Mouse (Mus musculus) midbrain, embryonic 11.5 days (tissue): ENCODE measurements around the gene Wdr60. TPM values are rescaled to one million over a fixed set of nuclear protein-coding genes. Genes with fewer than 3 reads are reported as not detected.

Experiments used
- ATAC-seq: fragments of 200-750 bp; cut with Nextera tagmentation; 2 replicates; pipeline ENCODE4 v1.8.0; 2017; ENCODE audit warnings: moderate TSS enrichment, moderate library complexity; ENCODE audit not compliant: low FRiP score
- DNase-seq: peaks from one replicate; pipeline ENCODE4 v3.0.0; 2015; ENCODE audit warnings: low spot score; ENCODE audit errors: missing footprints
- H3K27ac ChIP-seq: fragments of 300-500 bp; sonication (generic); 2 replicates; pipeline ENCODE4 v1.5.1; 2014; ENCODE audit warnings: low read depth, low read length
- H3K27me3 ChIP-seq: fragments of 300-500 bp; sonication (generic); 2 replicates; pipeline ENCODE4 v1.6.1; 2014; ENCODE audit warnings: mild to moderate bottlenecking, low read length, moderate library complexity, mixed read lengths; ENCODE audit not compliant: control insufficient read depth, insufficient read depth
- H3K36me3 ChIP-seq: fragments of 300-500 bp; sonication (generic); 2 replicates; pipeline ENCODE4 v1.6.1; 2014; ENCODE audit warnings: mild to moderate bottlenecking, low read length, moderate library complexity, mixed read lengths; ENCODE audit not compliant: control insufficient read depth, insufficient read depth
- H3K4me1 ChIP-seq: fragments of 300-500 bp; sonication (generic); 2 replicates; pipeline ENCODE4 v1.6.1; 2014; ENCODE audit warnings: low read length; ENCODE audit not compliant: control insufficient read depth, insufficient read depth
- H3K4me2 ChIP-seq: fragments of 300-500 bp; sonication (generic); 2 replicates; pipeline ENCODE4 v1.6.1; 2014; ENCODE audit warnings: mild to moderate bottlenecking, moderate library complexity
- H3K4me3 ChIP-seq: fragments of 300-500 bp; sonication (generic); 2 replicates; pipeline ENCODE4 v1.5.1; 2014; ENCODE audit warnings: low read depth, low read length
- H3K9ac ChIP-seq: fragments of 300-500 bp; sonication (generic); 2 replicates; pipeline ENCODE4 v1.6.1; 2014; ENCODE audit warnings: low read length
- H3K9me3 ChIP-seq: fragments of 300-500 bp; sonication (generic); 2 replicates; pipeline ENCODE4 v1.6.1; 2016; ENCODE audit warnings: low read length; ENCODE audit not compliant: control insufficient read depth
- WGBS: fragments of 180-500 bp; shearing (Covaris S2); extraction: QIAGEN DNeasy Blood & Tissue Kit; methylation state at CpG from one replicate; pipeline ENCODE4 v1.1.7; 2014; 5-methylcytosine and 5-hydroxymethylcytosine counted together
- polyA plus RNA-seq: library from polyadenylated mRNA; unstranded; fragments of >200 nt; fragmentation: Nextera tagmentation; extraction: Ambion mirVana; gene quantifications from 2 replicates; pipeline ENCODE4 v1.2.1, GENCODE M21; 2014

Gene Wdr60
- polyA plus RNA-seq, 1 experiment from 2014 or later: 14.1 TPM

GRCm38 (mm10) chr12:116207486-116207885, 55.3 kb downstream of the Wdr60 start:
- DNase-seq: no peak
- Histone ChIP-seq H3K4me1 (no peaks in the 10 kb centered on the region), H3K9ac (no peak overlapping the region), H3K27me3 (no peaks in the 10 kb centered on the region), H3K27ac (no peak overlapping the region), H3K4me3 (no peak overlapping the region), H3K9me3 (no peaks in the 10 kb centered on the region), H3K36me3 (no peaks in the 10 kb centered on the region), H3K4me2 (no peak overlapping the region)
- 92% methylated on average over 8 of the region's 8 CpGs for WGBS
- ATAC-seq: no peak

DNA sequence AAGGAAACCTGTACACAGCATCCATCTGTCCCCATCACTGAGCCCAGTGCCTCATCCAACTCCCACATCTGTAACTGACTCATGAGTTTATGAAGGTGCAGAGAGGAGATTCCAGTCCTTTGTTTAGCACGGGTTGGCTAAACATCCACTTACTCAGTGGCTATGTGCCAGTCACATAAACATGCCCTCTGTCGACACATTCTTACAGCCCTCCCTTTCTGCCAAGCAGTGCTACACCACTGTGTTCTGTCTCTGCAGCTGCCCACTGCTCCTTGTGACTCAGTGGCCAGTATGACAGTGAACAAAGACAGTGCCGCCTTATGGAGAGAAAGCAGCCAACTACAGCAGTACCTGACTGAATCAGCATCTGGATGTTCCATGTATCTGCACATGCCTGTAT, 57.1 kb downstream of the Wdr60 start:
- H3K9ac ChIP-seq: no peak overlapping the region
- no peaks in the 10 kb centered on the region for H3K9me3 ChIP-seq
- no peaks in the 10 kb centered on the region for H3K27me3 ChIP-seq
- H3K4me2 ChIP-seq: no peak overlapping the region
- no peak for DNase-seq
- WGBS: 97% methylated on average over 3 of the region's 3 CpGs
- no peaks in the 10 kb centered on the region for H3K36me3 ChIP-seq
- 0 out of 2 replicates have a peak, but pooled peaks have one; percentile 8 for ATAC-seq
- no peaks in the 10 kb centered on the region for H3K4me1 ChIP-seq
- H3K4me3 ChIP-seq: no peak overlapping the region
- H3K27ac ChIP-seq: no peak overlapping the region

GRCm38 (mm10) chr12:116202176-116202981, 60.4 kb downstream of the Wdr60 start:
- H3K4me1 ChIP-seq: no peaks in the 10 kb centered on the region
- WGBS: 35% methylated on average over 9 of the region's 9 CpGs
- H3K36me3 ChIP-seq: no peaks in the 10 kb centered on the region
- ATAC-seq (peak; percentile 74), DNase-seq (peak; percentile 93)
- no peak overlapping the region for H3K4me3 ChIP-seq
- no peak overlapping the region for H3K4me2 ChIP-seq
- no peaks in the 10 kb centered on the region for H3K9me3 ChIP-seq
- no peak overlapping the region for H3K9ac ChIP-seq
- H3K27ac ChIP-seq: no peak overlapping the region
- H3K27me3 ChIP-seq: no peaks in the 10 kb centered on the region

- Histone ChIP-seq H3K27me3 (no peaks in the 10 kb centered on the region), H3K4me1 (no peaks in the 10 kb centered on the region), H3K4me2 (no peak overlapping the region), H3K4me3 (no peak overlapping the region), H3K36me3 (no peaks in the 10 kb centered on the region), H3K9me3 (no peaks in the 10 kb centered on the region), H3K9ac (no peak overlapping the region), H3K27ac (no peak overlapping the region)
- 89% methylated on average over 6 of the region's 6 CpGs for WGBS
- ATAC-seq: no peak
- DNase-seq: no peak
Measured at GRCm38 (mm10) chr12:116198791-116199190, 64.0 kb downstream of the Wdr60 start.

DNA sequence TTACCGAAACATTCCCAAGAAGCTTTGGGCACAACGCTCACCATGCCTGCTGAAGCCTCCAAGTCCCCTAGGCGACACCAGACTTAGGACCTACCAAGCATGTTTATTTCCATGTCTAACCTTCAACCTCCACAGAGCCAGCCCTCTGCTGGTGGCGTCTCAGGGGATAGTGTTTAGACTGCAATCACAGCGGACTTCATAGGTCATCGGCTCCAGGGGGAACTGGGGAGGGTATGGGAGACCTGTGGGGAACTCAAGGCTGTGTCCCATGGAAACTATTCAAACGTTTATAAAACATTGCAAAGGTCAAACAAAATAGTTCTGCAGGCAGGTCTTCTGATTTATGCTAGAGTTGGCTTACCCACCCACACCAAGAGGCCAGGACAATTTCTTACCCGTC, 66.6 kb downstream of the Wdr60 start:
- 73% methylated on average over 8 of the region's 8 CpGs for WGBS
- H3K4me3 ChIP-seq: no peak overlapping the region
- DNase-seq: no peak
- no peaks in the 10 kb centered on the region for H3K9me3 ChIP-seq
- no peaks in the 10 kb centered on the region for H3K4me1 ChIP-seq
- H3K27me3 ChIP-seq: no peaks in the 10 kb centered on the region
- H3K9ac ChIP-seq: no peak overlapping the region
- H3K4me2 ChIP-seq: no peak overlapping the region
- no peak overlapping the region for H3K27ac ChIP-seq
- no peaks in the 10 kb centered on the region for H3K36me3 ChIP-seq
- ATAC-seq: no peak

- H3K4me3 ChIP-seq: no peak overlapping the region
- H3K36me3 ChIP-seq: no peaks in the 10 kb centered on the region
- ATAC-seq (no peak), DNase-seq (no peak)
- no peaks in the 10 kb centered on the region for H3K27me3 ChIP-seq
- H3K9ac ChIP-seq: no peak overlapping the region
- no peak overlapping the region for H3K4me2 ChIP-seq
- no peaks in the 10 kb centered on the region for H3K4me1 ChIP-seq
- no peak overlapping the region for H3K27ac ChIP-seq
- no peaks in the 10 kb centered on the region for H3K9me3 ChIP-seq
Measured at GRCm38 (mm10) chr12:116194641-116195040, 68.2 kb downstream of the Wdr60 start.

DNA sequence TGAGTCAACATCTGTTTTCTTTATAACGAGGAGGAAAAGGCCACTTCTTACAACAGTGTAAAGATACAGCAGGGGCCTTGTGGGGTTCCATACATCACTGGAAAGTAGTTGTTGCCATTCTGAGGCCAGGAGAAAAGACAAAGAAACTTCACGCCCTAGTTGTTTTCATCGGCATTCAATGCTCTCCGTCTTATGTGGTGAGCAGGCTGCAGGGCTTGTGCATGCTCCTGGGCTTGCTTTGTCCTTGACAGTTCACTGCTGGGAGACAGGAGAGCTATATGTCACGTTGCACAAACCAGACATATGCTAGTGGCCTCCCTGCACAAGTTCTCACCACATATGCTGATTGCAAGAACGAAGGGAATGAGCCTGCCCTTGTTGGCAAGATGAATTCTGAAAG, 68.9 kb downstream of the Wdr60 start:
- Histone ChIP-seq H3K4me2 (no peak overlapping the region), H3K4me1 (no peaks in the 10 kb centered on the region), H3K9ac (no peak overlapping the region), H3K36me3 (no peaks in the 10 kb centered on the region), H3K9me3 (no peaks in the 10 kb centered on the region), H3K27me3 (no peaks in the 10 kb centered on the region), H3K27ac (no peak overlapping the region), H3K4me3 (no peak overlapping the region)
- no peak for DNase-seq
- WGBS: 61% methylated on average over 6 of the region's 6 CpGs
- ATAC-seq: no peak

DNA sequence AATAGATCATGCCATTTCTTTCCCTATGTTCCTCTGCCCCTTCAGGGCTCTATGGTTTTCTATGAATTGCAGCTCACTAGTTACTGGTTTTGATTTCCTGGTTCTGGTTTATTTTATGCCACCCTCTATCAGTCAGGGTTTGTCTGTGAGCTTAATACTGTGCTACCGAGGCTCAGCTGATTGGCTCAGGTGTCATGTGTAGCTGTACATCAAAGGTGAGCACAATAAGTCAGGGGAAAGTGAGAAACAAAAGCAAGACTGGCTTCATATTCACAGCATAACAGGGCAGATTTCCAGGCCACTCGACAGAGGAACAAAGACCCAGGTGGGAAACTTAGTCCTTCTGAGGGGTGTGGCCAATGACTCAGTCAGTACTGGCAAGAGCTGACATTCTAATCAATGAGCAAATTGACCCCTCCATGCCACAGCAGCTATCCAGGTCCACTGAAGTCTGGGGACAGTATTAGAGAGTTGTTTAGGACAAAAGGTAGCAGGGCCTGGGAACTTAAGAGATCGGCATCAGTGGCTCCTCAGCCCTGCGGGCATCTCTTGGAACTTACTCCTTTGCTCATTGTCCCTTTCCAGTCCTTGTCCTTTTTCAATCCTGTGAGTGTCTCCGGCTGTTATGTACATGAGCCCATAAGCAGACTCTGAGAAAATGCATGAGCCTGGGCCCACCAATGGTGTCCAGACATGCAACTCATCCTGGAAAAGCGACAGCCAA, 79.4 kb downstream of the Wdr60 start:
- Histone ChIP-seq H3K4me2 (no peak overlapping the region), H3K9ac (no peak overlapping the region), H3K4me3 (no peak overlapping the region), H3K9me3 (no peaks in the 10 kb centered on the region), H3K27ac (no peak overlapping the region), H3K27me3 (no peaks in the 10 kb centered on the region), H3K36me3 (no peaks in the 10 kb centered on the region), H3K4me1 (no peaks in the 10 kb centered on the region)
- WGBS: 87% methylated on average over 6 of the region's 6 CpGs
- DNase-seq (no peak), ATAC-seq (no peak)

GRCm38 (mm10) chr12:116182376-116182775, 80.4 kb downstream of the Wdr60 start:
- no peak overlapping the region for H3K27ac ChIP-seq
- H3K9ac ChIP-seq: no peak overlapping the region
- H3K36me3 ChIP-seq: no peaks in the 10 kb centered on the region
- no peak overlapping the region for H3K4me2 ChIP-seq
- no peak overlapping the region for H3K4me3 ChIP-seq
- no peaks in the 10 kb centered on the region for H3K4me1 ChIP-seq
- DNase-seq: no peak
- no peaks in the 10 kb centered on the region for H3K27me3 ChIP-seq
- no peaks in the 10 kb centered on the region for H3K9me3 ChIP-seq
- ATAC-seq: no peak
